Mouse (Mus musculus): ENCODE data around the gene Hist2h2ac.
A peak's percentile ranks its signal among the peaks of the same experiment; 100 is the strongest.
"Not testable (repeated sequence)": the region's sequence is repeated elsewhere in the genome, so short reads cannot be mapped to it uniquely, and the experiment has no call there.

Hist2h2ac gene

DNA sequence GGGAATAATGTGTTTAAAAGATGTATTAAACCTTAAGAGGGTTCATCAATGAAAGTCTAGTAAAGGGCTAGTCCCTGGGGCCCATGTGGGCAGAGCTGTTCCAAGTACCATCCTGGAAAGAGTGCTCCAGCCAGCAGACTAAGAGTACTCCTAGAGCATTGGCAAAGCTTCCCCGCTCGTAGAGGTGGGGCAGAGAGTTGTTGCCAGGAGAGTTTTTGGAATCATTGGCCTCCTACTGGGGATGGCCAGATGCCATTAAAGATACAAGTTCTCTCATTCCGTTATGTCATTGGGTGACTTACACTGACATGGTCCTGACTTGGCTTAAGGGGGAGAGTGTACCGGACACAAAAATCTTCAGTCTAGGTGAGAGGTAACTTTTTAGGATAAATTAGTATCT lies 41.1 kb downstream of the Hist2h2ac start:
- DNase-seq: no peak

- no peak for DNase-seq
Measured at GRCm38 (mm10) chr3:96178902-96179301, 41.8 kb downstream of the Hist2h2ac start.

DNA sequence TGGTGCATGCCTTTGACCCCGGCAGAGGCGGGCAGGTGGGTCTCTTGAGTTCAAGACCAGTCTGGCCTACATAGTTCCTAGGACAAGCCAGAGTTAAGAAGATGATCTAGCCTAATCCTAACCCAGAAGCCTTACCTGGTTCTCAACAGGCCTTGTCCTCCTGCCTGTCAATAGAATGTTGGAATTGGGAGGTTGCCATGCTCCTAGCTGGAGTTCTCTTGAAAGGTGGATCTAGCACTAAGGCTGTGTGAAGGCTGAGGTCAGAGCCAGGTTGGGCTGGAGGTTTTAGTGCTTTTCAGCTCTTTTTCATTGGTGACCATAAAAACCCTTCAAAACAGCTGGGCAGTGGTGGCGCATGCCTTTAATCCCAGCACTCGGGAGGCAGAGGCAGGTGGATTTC lies 42.3 kb downstream of the Hist2h2ac start:
- DNase-seq: no peak

DNA sequence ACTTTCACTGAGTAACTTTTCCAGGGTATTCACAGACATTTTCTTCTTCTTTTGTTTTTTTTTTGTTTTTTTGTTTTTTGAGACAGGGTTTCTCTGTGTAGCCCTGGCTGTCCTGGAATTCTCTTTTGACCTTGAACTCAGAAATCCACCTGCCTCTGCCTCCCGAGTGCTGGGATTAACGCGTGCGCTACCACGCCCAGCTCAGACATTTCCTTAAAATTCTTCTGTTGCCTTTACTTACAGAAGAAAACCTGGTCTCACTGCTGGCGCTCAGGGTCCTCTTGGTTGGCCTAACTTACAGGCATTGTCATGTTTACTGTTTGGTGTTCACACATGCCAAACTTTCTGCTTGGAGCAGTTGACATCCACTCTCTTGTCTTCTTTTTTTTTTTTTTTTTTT lies 45.4 kb downstream of the Hist2h2ac start:
- DNase-seq: no peak

DNA sequence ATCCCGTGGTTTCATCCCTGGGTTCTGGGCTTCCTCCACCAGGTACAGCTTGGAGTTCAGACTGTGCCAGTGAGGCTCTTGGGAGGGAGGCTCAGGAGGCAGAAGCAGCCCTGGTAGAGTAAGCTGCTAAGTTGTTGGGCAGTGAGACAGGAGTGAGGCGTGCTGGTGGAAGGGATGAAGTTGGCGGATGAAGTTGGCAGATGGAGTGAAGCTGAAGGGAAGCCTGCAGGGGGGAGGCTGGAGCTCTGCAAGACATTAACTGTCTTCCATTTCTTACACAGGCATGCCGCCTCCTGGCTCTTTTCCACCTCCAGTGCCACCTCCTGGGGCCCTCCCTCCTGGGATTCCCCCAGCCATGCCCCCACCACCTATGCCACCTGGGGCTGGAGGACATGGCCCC lies 46.6 kb downstream of the Hist2h2ac start:
- DNase-seq: not testable (repeated sequence)

DNA sequence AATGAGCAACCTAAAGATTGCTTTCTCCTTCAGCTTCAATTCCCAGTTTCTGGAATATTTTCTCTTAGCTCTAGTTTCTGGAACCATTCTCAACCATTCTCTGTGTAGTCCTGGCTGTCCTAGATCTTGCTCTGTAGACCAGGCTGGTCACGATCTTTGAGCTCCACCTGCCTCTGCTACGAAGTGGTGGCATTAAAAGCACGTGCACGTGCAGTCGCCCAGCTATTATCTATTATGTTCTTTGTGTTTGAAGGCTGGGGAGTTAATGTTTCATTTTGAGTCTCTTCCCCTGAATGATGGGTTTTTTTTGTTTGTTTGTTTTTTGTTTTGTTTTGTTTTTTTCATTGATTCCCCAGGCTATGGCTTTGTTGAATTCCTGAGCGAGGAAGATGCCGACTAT lies 47.5 kb downstream of the Hist2h2ac start:
- DNase-seq: no peak

DNA sequence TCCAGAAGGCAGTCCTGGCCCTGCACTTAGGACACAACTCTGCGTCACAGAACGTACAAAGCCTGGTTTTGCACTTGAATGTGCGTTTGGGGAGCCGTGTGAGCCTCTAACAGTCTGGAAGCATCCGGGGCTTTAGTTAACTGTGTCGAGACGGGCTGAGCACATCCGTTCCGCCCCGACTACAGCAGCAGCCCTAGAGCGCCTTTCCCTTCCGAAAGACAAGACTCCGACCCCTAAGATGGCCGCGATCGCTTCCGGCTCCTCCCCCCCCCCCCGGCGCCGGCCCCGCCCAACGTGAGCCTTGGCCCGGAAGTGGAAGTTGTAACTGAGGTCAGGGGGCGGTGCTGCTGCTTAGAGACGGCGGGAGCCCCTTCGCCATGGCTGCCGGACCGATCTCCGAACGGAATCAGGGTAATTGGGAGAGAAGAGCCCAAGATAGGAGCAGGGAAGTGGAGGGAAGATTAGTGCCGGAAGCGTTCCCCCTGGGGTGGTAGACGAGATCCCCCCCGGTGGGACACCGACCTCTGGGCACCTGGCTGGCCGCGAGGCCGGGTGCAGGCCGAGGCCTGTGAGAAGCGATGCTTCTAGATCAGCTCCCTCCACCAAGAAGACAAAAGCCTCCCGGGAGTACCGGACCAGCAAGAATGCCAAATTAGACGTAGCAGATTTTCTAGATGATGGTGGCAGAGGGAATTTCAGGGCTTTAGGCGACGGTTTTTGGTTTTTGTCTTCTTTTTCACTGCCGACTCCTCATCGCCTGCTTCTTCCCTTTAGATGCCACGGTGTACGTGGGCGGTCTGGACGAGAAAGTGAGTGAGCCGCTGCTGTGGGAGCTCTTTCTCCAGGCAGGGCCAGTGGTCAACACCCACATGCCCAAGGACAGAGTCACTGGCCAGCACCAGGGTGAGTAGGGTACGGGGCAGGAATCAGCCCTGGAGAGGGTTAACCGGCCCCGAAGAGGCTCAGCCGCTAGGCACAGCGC lies 48.2 kb downstream of the Hist2h2ac start, which contains the start of gene Sf3b4:
Gene Sf3b4 (plus strand): TSS at position 136 of the 982 bp plus-strand sequence.
- DNase-seq: peak; percentile 88 to 92

DNA sequence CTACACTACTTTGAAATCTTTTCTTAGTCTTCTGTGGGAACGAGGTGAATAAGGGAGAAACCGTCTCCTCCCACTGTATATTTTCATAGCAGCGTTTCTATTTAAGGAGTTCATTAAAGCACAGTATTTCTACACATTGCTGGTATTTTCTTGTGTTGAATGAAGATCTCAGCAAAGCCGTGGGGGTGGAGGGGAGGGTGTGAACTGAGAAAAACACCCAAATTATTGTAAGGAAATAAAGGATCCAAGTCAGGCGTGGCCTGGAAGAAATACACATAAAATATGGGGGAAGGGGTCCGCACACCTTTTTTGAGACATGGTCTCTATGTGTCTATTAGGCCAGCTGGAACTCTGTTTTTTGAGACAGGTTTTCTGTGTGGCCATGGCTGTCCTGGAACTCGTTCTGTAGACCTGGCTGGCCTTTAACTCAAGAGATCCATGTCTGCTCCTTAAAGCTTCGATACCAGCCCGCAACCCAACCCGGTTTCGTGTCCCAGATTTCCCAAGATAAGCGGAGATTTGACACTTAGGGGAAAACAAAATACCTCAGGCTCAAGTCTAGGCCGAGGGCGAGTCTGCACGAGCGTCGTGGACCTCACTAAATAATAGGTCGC lies 49.0 kb downstream of the Hist2h2ac start:
- no peak for DNase-seq

- DNase-seq: no peak
Measured at GRCm38 (mm10) chr3:96170976-96171545, 49.6 kb downstream of the Hist2h2ac start.

Data from lung, postnatal 4 days (tissue).